Mouse (Mus musculus): ENCODE measurements around the gene Ccser1. TPM values are rescaled to one million over a fixed set of nuclear protein-coding genes. Genes with fewer than 3 reads are reported as not detected.

The Ccser1 gene
- polyA plus RNA-seq, 1 experiment from 2014 or later, result 4.5 TPM

DNA sequence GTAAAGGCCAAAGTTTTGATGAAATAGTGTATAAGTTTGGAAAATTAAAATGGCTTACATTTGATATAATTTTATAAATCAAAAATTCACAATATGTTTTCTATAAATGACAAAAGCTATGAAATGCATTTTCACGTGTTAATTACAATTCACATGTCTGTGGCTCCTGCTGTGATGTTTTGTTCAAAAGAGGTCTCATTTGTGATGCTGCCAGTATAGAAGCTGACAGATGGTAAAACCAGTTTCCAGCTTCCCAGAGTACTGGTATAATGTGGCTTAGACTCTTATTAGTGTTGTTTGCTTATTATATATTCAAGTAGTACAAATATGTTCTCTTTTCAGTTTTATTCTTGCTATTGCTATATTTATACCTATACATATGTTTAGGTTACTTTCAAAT, 4.0 kb upstream of the Ccser1 start:
- ATAC-seq (ENCODE audit: insufficient read depth, low FRiP score), result no peak
- H3K27me3 ChIP-seq (ENCODE audit: control insufficient read depth, insufficient read depth, low read length), result no peaks in the 10 kb centered on the region
- H3K36me3 ChIP-seq (ENCODE audit: control insufficient read depth, insufficient read depth, low read length), result no peaks in the 10 kb centered on the region
- no peak overlapping the region for H3K9ac ChIP-seq (ENCODE audit: low read length)
- H3K4me2 ChIP-seq (ENCODE audit: low read depth, low read length), result no peak overlapping the region
- no peak overlapping the region for H3K4me3 ChIP-seq (replicated peaks; ENCODE audit: low read length)
- 0 out of 2 replicates have a peak, but pooled peaks cover 2% of the 10 kb centered on the region for H3K4me1 ChIP-seq (ENCODE audit: control insufficient read depth, insufficient read depth, low read length)
- no peaks in the 10 kb centered on the region for H3K9me3 ChIP-seq (replicated peaks; ENCODE audit: control insufficient read depth, low read length)
- 86% methylated on average over 1 of the region's 1 CpGs for WGBS
- no peak overlapping the region for H3K27ac ChIP-seq (ENCODE audit: low read length)

- Histone ChIP-seq H3K36me3 (ENCODE audit: control insufficient read depth, insufficient read depth, low read length) (no peaks in the 10 kb centered on the region), H3K4me3 (replicated peaks; ENCODE audit: low read length) (no peak overlapping the region), H3K27ac (ENCODE audit: low read length) (no peak overlapping the region), H3K9ac (ENCODE audit: low read length) (no peak overlapping the region), H3K27me3 (ENCODE audit: control insufficient read depth, insufficient read depth, low read length) (no peaks in the 10 kb centered on the region), H3K4me2 (ENCODE audit: low read depth, low read length) (no peak overlapping the region), H3K4me1 (ENCODE audit: control insufficient read depth, insufficient read depth, low read length) (0 out of 2 replicates have a peak, but pooled peaks cover 5% of the 10 kb centered on the region), H3K9me3 (replicated peaks; ENCODE audit: control insufficient read depth, low read length) (no peaks in the 10 kb centered on the region)
- ATAC-seq (ENCODE audit: insufficient read depth, low FRiP score), result no peak
- WGBS, result 81% methylated on average over 7 of the region's 7 CpGs
These were observed 2.6 kb upstream of the Ccser1 start for GRCm38 (mm10) chr6:61177476-61177875.

DNA sequence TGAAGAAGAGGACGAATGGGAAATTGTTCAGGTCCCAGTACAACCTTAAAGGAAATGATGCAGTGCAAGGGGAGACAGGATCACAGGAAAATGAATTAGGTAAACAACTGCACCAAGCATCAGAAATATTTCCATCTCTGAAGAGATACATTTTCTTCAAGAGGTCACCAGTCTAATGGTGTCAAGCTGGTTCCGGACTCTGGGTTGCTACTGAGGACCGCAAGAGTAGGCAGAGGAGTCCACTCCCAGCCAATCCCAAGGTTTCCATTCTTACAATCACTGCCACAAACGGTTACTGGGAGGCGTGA, 529 bp upstream of the Ccser1 start:
- H3K36me3 ChIP-seq (ENCODE audit: control insufficient read depth, insufficient read depth, low read length), result no peaks in the 10 kb centered on the region
- no peak for ATAC-seq (ENCODE audit: insufficient read depth, low FRiP score)
- peak overlapping the region; percentile 80 for H3K4me3 ChIP-seq (replicated peaks; ENCODE audit: low read length)
- 6% methylated on average over 5 of the region's 5 CpGs for WGBS
- H3K27me3 ChIP-seq (ENCODE audit: control insufficient read depth, insufficient read depth, low read length), result no peaks in the 10 kb centered on the region
- peak overlapping the region; percentile 83 for H3K9ac ChIP-seq (ENCODE audit: low read length)
- H3K4me2 ChIP-seq (ENCODE audit: low read depth, low read length), result peak overlapping the region; percentile 94
- no peaks in the 10 kb centered on the region for H3K9me3 ChIP-seq (replicated peaks; ENCODE audit: control insufficient read depth, low read length)
- peak overlapping the region; percentile 67; the same call in 1 of the 2 replicates for H3K27ac ChIP-seq (ENCODE audit: low read length)
- 0 out of 2 replicates have a peak, but pooled peaks cover 5% of the 10 kb centered on the region for H3K4me1 ChIP-seq (ENCODE audit: control insufficient read depth, insufficient read depth, low read length)

GRCm38 (mm10) chr6:61180756-61181191, 650 bp downstream of the Ccser1 start:
- WGBS, result 0% methylated on average over 42 of the region's 42 CpGs
- Histone ChIP-seq H3K4me1 (ENCODE audit: control insufficient read depth, insufficient read depth, low read length) (0 out of 2 replicates have a peak, but pooled peaks cover 5% of the 10 kb centered on the region), H3K36me3 (ENCODE audit: control insufficient read depth, insufficient read depth, low read length) (no peaks in the 10 kb centered on the region), H3K4me3 (replicated peaks; ENCODE audit: low read length) (peak overlapping the region; percentile 80), H3K27ac (ENCODE audit: low read length) (peak overlapping the region; percentile 67; the same call in 1 of the 2 replicates), H3K27me3 (ENCODE audit: control insufficient read depth, insufficient read depth, low read length) (no peaks in the 10 kb centered on the region), H3K4me2 (ENCODE audit: low read depth, low read length) (peak overlapping the region; percentile 94), H3K9me3 (replicated peaks; ENCODE audit: control insufficient read depth, low read length) (no peaks in the 10 kb centered on the region), H3K9ac (ENCODE audit: low read length) (peak overlapping the region; percentile 83)
- ATAC-seq (ENCODE audit: insufficient read depth, low FRiP score), result peak; percentile 48; the same call in 1 of the 2 replicates

GRCm38 (mm10) chr6:61189029-61189428, 8.9 kb downstream of the Ccser1 start:
- ATAC-seq (ENCODE audit: insufficient read depth, low FRiP score), result no peak; the same call in 1 of the 2 replicates
- WGBS, result 56% methylated on average over 2 of the region's 2 CpGs
- H3K36me3 ChIP-seq (ENCODE audit: control insufficient read depth, insufficient read depth, low read length), result no peaks in the 10 kb centered on the region

DNA sequence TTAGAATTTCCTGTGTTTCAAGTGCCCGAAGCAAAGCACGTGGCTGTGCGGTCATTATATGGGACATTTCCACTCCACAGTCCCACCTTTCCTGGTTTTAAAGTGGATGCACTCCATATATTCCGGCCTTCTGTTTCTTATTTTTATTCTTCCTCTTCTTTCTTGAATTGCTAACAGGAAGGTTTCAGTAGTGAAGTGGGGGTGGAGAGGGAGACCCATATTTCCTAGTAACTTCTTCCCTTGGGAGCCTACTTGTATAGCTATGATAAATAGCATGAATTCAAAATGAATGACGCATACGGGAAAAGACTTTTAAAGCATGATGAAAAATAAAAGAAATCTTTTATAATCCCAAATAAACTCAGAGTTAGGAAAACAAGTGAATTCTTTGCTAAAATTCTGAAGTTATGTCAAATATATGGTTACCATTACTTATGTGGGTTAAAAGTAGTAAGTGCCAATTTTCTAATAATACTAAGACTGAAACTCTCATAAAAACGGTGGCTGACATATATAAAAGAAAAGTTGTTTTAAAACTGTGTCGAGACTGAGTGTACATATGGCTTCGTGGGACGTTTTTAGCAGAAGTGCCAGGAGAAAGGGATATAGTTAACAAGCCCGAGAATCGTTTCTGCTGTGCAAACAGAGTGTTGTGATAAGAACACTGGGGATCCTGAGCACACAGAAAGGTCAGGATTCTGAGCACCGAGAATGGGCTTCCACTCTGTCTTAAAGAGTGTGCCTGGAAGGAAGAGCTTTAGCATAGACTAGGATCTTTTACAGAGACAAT, 11.7 kb downstream of the Ccser1 start:
- no peaks in the 10 kb centered on the region for H3K9me3 ChIP-seq (replicated peaks; ENCODE audit: control insufficient read depth, low read length)
- H3K27ac ChIP-seq (ENCODE audit: low read length), result no peak overlapping the region
- H3K4me1 ChIP-seq (ENCODE audit: control insufficient read depth, insufficient read depth, low read length), result no peaks in the 10 kb centered on the region
- H3K4me3 ChIP-seq (replicated peaks; ENCODE audit: low read length), result no peak overlapping the region
- no peak overlapping the region for H3K9ac ChIP-seq (ENCODE audit: low read length)
- no peaks in the 10 kb centered on the region for H3K27me3 ChIP-seq (ENCODE audit: control insufficient read depth, insufficient read depth, low read length)
- H3K36me3 ChIP-seq (ENCODE audit: control insufficient read depth, insufficient read depth, low read length), result no peaks in the 10 kb centered on the region
- 61% methylated on average over 13 of the region's 13 CpGs for WGBS
- no peak for ATAC-seq (ENCODE audit: insufficient read depth, low FRiP score)
- H3K4me2 ChIP-seq (ENCODE audit: low read depth, low read length), result no peak overlapping the region

More at GRCm38 (mm10) chr6:61189029-61189428, 8.9 kb downstream of the Ccser1 start:
- no peaks in the 10 kb centered on the region for H3K4me1 ChIP-seq (ENCODE audit: control insufficient read depth, insufficient read depth, low read length)
- no peaks in the 10 kb centered on the region for H3K27me3 ChIP-seq (ENCODE audit: control insufficient read depth, insufficient read depth, low read length)
- H3K27ac ChIP-seq (ENCODE audit: low read length), result no peak overlapping the region
- H3K4me3 ChIP-seq (replicated peaks; ENCODE audit: low read length), result no peak overlapping the region
- H3K4me2 ChIP-seq (ENCODE audit: low read depth, low read length), result no peak overlapping the region
- no peaks in the 10 kb centered on the region for H3K9me3 ChIP-seq (replicated peaks; ENCODE audit: control insufficient read depth, low read length)
- no peak overlapping the region for H3K9ac ChIP-seq (ENCODE audit: low read length)

DNA sequence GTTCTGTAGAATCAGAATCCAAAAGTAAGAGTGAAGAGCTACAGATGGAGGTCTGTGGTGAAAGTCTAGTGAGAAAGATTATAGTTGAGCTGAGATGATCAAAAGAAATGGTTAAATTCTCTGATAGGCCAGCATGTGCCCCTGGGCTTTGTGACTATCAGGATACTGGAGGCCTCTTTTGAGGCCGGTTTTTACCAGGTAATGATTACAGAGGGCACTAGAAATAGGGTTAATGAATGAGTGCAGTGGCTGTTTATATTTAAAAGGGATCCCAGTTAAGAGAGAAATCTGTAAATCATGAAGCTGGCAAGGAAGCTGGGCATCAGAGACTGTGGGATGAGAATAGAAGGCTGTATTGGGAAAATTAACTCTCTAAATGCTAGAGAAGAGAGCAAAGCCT, 23.2 kb downstream of the Ccser1 start:
- Histone ChIP-seq H3K4me3 (replicated peaks; ENCODE audit: low read length) (no peak overlapping the region), H3K9me3 (replicated peaks; ENCODE audit: control insufficient read depth, low read length) (no peaks in the 10 kb centered on the region), H3K4me2 (ENCODE audit: low read depth, low read length) (no peak overlapping the region), H3K36me3 (ENCODE audit: control insufficient read depth, insufficient read depth, low read length) (no peaks in the 10 kb centered on the region), H3K27ac (ENCODE audit: low read length) (no peak overlapping the region), H3K4me1 (ENCODE audit: control insufficient read depth, insufficient read depth, low read length) (no peaks in the 10 kb centered on the region), H3K27me3 (ENCODE audit: control insufficient read depth, insufficient read depth, low read length) (no peaks in the 10 kb centered on the region), H3K9ac (ENCODE audit: low read length) (no peak overlapping the region)
- ATAC-seq (ENCODE audit: insufficient read depth, low FRiP score), result no peak
- 46% methylated on average over 1 of the region's 1 CpGs for WGBS

DNA sequence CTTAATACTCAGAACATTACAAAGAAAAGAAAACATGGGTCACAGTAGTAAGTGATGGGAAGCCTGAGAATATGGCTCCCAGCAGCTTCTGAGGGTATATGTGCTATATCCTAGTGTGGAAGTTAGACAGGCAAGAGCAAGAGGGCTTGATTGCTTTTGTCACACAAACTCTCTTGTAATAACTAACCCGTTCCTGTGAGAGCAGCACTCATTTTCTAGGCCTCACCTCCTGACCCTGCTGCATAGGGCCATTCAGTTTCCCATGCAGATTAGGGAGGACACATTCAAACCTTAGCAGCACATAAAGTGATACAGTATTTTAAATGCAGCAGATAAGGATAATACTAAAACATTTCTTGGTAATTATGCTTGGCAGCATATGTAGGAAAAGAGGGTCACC, 25.9 kb downstream of the Ccser1 start:
- H3K36me3 ChIP-seq (ENCODE audit: control insufficient read depth, insufficient read depth, low read length), result no peaks in the 10 kb centered on the region
- ATAC-seq (ENCODE audit: insufficient read depth, low FRiP score), result no peak
- no peaks in the 10 kb centered on the region for H3K9me3 ChIP-seq (replicated peaks; ENCODE audit: control insufficient read depth, low read length)
- H3K27me3 ChIP-seq (ENCODE audit: control insufficient read depth, insufficient read depth, low read length), result no peaks in the 10 kb centered on the region
- no peak overlapping the region for H3K9ac ChIP-seq (ENCODE audit: low read length)
- no peak overlapping the region for H3K27ac ChIP-seq (ENCODE audit: low read length)
- H3K4me1 ChIP-seq (ENCODE audit: control insufficient read depth, insufficient read depth, low read length), result no peaks in the 10 kb centered on the region
- H3K4me3 ChIP-seq (replicated peaks; ENCODE audit: low read length), result no peak overlapping the region
- H3K4me2 ChIP-seq (ENCODE audit: low read depth, low read length), result no peak overlapping the region
- WGBS, result 26% methylated on average over 1 of the region's 1 CpGs

GRCm38 (mm10) chr6:61206619-61207018, 26.5 kb downstream of the Ccser1 start:
- no peak overlapping the region for H3K4me3 ChIP-seq (replicated peaks; ENCODE audit: low read length)
- H3K9ac ChIP-seq (ENCODE audit: low read length), result no peak overlapping the region
- H3K27ac ChIP-seq (ENCODE audit: low read length), result no peak overlapping the region
- no peaks in the 10 kb centered on the region for H3K27me3 ChIP-seq (ENCODE audit: control insufficient read depth, insufficient read depth, low read length)
- no peak for ATAC-seq (ENCODE audit: insufficient read depth, low FRiP score)
- no peaks in the 10 kb centered on the region for H3K36me3 ChIP-seq (ENCODE audit: control insufficient read depth, insufficient read depth, low read length)
- no peak overlapping the region for H3K4me2 ChIP-seq (ENCODE audit: low read depth, low read length)
- no peaks in the 10 kb centered on the region for H3K4me1 ChIP-seq (ENCODE audit: control insufficient read depth, insufficient read depth, low read length)
- 66% methylated on average over 2 of the region's 2 CpGs for WGBS
- H3K9me3 ChIP-seq (replicated peaks; ENCODE audit: control insufficient read depth, low read length), result no peaks in the 10 kb centered on the region

Measured in stomach, embryonic 16.5 days (tissue).